Mouse (Mus musculus): ENCODE measurements around the gene Cwh43. TPM values are rescaled to one million over a fixed set of nuclear protein-coding genes. Genes with fewer than 3 reads are reported as not detected.

Cwh43 gene
- total RNA-seq, 1 experiment, result 0.31 TPM

DNA sequence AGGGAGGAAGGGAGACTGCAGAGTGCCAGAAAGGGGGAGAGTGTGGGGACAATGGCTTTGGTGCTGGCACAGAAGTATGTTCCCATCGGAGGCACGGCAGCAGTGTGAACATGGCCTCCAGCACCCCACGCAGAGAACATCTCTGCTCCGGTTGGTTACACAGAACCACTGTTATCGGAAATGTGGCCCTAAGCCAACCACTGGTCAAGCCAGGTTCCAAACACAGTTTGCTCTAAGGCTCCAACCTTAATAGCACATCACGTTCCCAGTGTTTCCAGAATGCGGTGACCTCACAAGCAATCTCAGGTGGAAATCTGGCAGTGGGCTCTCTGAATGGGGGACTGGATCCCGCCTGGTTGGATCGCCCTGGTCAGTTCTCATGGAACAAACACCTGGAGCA, 12.8 kb upstream of the Cwh43 start:
- in situ Hi-C loops (cut with MboI; ENCODE audit: low sequenced_read_pairs in 2 of 2, unreplicated experiment in 2 of 2), result loop anchor here in 1 of 2 experiments (25.0 kb wide), 2 partner anchors 256 to 406 kb away; no protein-coding TSS in a partner anchor
- Histone ChIP-seq H3K4me3 (ENCODE audit: insufficient read depth in 1 of 2, low read depth in 1 of 2, low read length in 2 of 2, poor library complexity in 1 of 2, severe bottlenecking in 1 of 2) (no peak overlapping the region), H3K4me1 (ENCODE audit: control insufficient read depth in 2 of 2, insufficient read depth in 2 of 2, low read length in 2 of 2, poor library complexity in 1 of 2) (no peaks in the 10 kb centered on the region), H3K9ac (ENCODE audit: insufficient read depth, low read depth, low read length, poor library complexity, severe bottlenecking) (no peak overlapping the region), H3K9me3 (ENCODE audit: control insufficient read depth, insufficient read depth, low read depth, low read length) (no peaks in the 10 kb centered on the region), H3K27ac (ENCODE audit: insufficient read depth, low read depth, low read length, poor library complexity, severe bottlenecking) (no peak overlapping the region), H3K36me3 (ENCODE audit: control insufficient read depth, insufficient read depth, low read length, poor library complexity, severe bottlenecking) (no peaks in the 10 kb centered on the region)
- DNase-seq (ENCODE audit: low read depth, low spot score), result no peak
- no peak for TF ChIP-seq MAFK (IDR thresholded peaks at IDR 0.05; ENCODE audit: insufficient read depth, low read depth, low read length)
- TF ChIP-seq ZC3H11A (IDR thresholded peaks at IDR 0.05; ENCODE audit: borderline replicate concordance, low read depth, low read length), result no peak
- TF ChIP-seq ZNF384 (IDR thresholded peaks at IDR 0.05; ENCODE audit: low read depth, low read length), result no peak
- no peak for TF ChIP-seq HCFC1 (IDR thresholded peaks at IDR 0.05; ENCODE audit: borderline replicate concordance, insufficient read depth, low read length)

DNA sequence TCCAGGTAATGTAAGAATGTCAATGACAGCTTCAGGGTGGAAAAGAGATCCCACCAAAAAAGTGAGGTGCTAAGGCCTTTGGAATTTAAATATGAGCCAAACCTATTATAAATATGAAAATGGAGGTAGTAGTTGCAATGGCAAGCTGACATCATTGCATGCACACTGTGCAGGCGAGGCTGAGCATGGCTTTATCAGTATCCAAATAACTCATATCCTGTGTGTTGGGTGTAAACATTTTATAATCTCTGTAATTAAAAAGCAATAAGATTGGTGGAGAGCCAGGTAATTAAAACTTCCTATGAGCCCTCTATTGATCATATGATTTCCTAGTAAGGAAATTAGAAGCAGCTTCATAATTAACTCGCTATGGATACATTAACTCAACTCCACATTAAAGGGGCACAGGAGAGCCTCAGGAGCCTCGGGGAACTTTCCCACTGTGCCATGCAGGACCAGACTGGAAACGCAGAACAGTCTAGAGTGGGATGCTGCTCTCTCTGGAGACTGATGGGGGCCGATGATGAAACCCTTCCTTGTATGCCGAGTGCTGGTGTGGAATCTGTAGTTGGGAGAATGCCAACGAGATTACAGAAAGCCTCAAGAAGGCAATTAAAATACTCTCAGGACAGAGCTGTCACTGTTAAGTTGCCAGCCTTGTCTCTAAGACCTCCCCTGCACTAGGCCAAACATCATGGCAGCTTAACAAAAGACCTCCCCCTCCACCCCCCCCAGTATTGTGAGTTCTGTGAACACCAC, 5.9 kb upstream of the Cwh43 start:
- H3K36me3 ChIP-seq (ENCODE audit: control insufficient read depth, insufficient read depth, low read length, poor library complexity, severe bottlenecking), result no peaks in the 10 kb centered on the region
- H3K9me3 ChIP-seq (ENCODE audit: control insufficient read depth, insufficient read depth, low read depth, low read length), result no peaks in the 10 kb centered on the region
- H3K9ac ChIP-seq (ENCODE audit: insufficient read depth, low read depth, low read length, poor library complexity, severe bottlenecking), result no peak overlapping the region
- TF ChIP-seq MAFK (IDR thresholded peaks at IDR 0.05; ENCODE audit: insufficient read depth, low read depth, low read length), result no peak
- no peak overlapping the region for H3K4me3 ChIP-seq (ENCODE audit: insufficient read depth in 1 of 2, low read depth in 1 of 2, low read length in 2 of 2, poor library complexity in 1 of 2, severe bottlenecking in 1 of 2)
- no peak for DNase-seq (ENCODE audit: low read depth, low spot score)
- 0 out of 4 replicates have a peak, but pooled peaks cover 0 to 1% of the 10 kb centered on the region in 2 experiments for H3K4me1 ChIP-seq (ENCODE audit: control insufficient read depth in 2 of 2, insufficient read depth in 2 of 2, low read length in 2 of 2, poor library complexity in 1 of 2)
- no peak overlapping the region for H3K27ac ChIP-seq (ENCODE audit: insufficient read depth, low read depth, low read length, poor library complexity, severe bottlenecking)
- in situ Hi-C loops (cut with MboI; ENCODE audit: low sequenced_read_pairs in 2 of 2, unreplicated experiment in 2 of 2), result loop anchor here in 1 of 2 experiments (25.0 kb wide), 2 partner anchors 263 to 413 kb away; no protein-coding TSS in a partner anchor

DNA sequence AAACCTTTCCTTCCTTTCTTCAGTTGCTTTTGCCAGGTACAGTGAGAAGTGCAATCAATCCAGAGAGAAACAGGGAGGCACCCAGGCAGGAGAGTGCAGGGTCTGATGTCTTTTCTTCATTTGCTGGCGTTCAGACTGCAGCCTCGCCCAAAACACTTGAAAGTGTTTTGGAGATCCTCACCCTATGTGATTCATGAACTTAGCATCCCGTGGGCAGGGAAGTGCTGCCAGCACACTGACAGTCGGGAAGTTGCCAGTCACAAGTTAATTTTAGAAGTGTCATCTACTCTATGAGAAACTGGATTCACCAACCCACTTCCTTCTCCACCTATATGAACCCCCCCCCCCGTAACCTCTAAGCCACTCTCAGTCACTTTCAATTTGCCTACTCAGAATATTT, 4.5 kb upstream of the Cwh43 start:
- in situ Hi-C loops (cut with MboI; ENCODE audit: low sequenced_read_pairs in 2 of 2, unreplicated experiment in 2 of 2), result no loop called here
- Histone ChIP-seq H3K4me3 (ENCODE audit: insufficient read depth in 1 of 2, low read depth in 1 of 2, low read length in 2 of 2, poor library complexity in 1 of 2, severe bottlenecking in 1 of 2) (no peak overlapping the region), H3K4me1 (ENCODE audit: control insufficient read depth in 2 of 2, insufficient read depth in 2 of 2, low read length in 2 of 2, poor library complexity in 1 of 2) (0 out of 4 replicates have a peak, but pooled peaks cover 0 to 1% of the 10 kb centered on the region in 2 experiments), H3K27ac (ENCODE audit: insufficient read depth, low read depth, low read length, poor library complexity, severe bottlenecking) (no peak overlapping the region), H3K9me3 (ENCODE audit: control insufficient read depth, insufficient read depth, low read depth, low read length) (no peaks in the 10 kb centered on the region), H3K9ac (ENCODE audit: insufficient read depth, low read depth, low read length, poor library complexity, severe bottlenecking) (no peak overlapping the region), H3K36me3 (ENCODE audit: control insufficient read depth, insufficient read depth, low read length, poor library complexity, severe bottlenecking) (no peaks in the 10 kb centered on the region)
- TF ChIP-seq ZNF384 (IDR thresholded peaks at IDR 0.05; ENCODE audit: low read depth, low read length) (no peak), CHD2 (IDR thresholded peaks at IDR 0.05; ENCODE audit: low read depth, low read length) (no peak), MAFK (IDR thresholded peaks at IDR 0.05; ENCODE audit: insufficient read depth, low read depth, low read length) (no peak), HCFC1 (IDR thresholded peaks at IDR 0.05; ENCODE audit: borderline replicate concordance, insufficient read depth, low read length) (no peak), ZC3H11A (IDR thresholded peaks at IDR 0.05; ENCODE audit: borderline replicate concordance, low read depth, low read length) (no peak)
- no peak for DNase-seq (ENCODE audit: low read depth, low spot score)

DNA sequence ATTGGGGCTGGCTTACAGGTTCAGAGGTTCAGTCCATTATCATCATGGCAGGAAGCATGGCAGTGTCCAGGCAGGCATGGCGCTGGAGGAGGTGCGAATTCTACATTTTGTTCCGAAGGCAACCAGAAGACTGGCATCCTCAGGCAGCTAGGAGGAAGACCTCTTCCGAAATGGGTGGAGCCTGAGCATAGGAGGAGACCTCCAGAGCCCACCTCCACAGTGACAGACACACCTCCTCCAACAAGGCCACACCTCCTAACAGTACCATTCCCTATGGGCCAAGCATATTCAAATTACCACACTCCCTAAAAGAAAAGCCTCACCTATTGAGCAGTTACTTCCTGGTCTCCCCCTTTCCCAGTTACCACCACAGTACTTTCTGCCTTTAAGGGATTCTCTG, 3.0 kb upstream of the Cwh43 start:
- Histone ChIP-seq H3K27ac (ENCODE audit: insufficient read depth, low read depth, low read length, poor library complexity, severe bottlenecking) (no peak overlapping the region), H3K36me3 (ENCODE audit: control insufficient read depth, insufficient read depth, low read length, poor library complexity, severe bottlenecking) (no peaks in the 10 kb centered on the region), H3K4me1 (ENCODE audit: control insufficient read depth in 2 of 2, insufficient read depth in 2 of 2, low read length in 2 of 2, poor library complexity in 1 of 2) (peaks cover 1 to 3% of the 10 kb centered on the region in 2 experiments; a peak in 1 of 4 replicates), H3K9me3 (ENCODE audit: control insufficient read depth, insufficient read depth, low read depth, low read length) (no peaks in the 10 kb centered on the region), H3K9ac (ENCODE audit: insufficient read depth, low read depth, low read length, poor library complexity, severe bottlenecking) (no peak overlapping the region; the same call in 1 of the 2 replicates), H3K4me3 (ENCODE audit: insufficient read depth in 1 of 2, low read depth in 1 of 2, low read length in 2 of 2, poor library complexity in 1 of 2, severe bottlenecking in 1 of 2) (peak overlapping the region in 1 of 2 experiments; percentile 58; a peak in 2 of 4 replicates)
- no peak for DNase-seq (ENCODE audit: low read depth, low spot score)
- in situ Hi-C loops (cut with MboI; ENCODE audit: low sequenced_read_pairs in 2 of 2, unreplicated experiment in 2 of 2), result no loop called here
- TF ChIP-seq MAFK (IDR thresholded peaks at IDR 0.05; ENCODE audit: insufficient read depth, low read depth, low read length) (no peak), ZC3H11A (IDR thresholded peaks at IDR 0.05; ENCODE audit: borderline replicate concordance, low read depth, low read length) (no peak), CHD2 (IDR thresholded peaks at IDR 0.05; ENCODE audit: low read depth, low read length) (no peak), HCFC1 (IDR thresholded peaks at IDR 0.05; ENCODE audit: borderline replicate concordance, insufficient read depth, low read length) (no peak), ZNF384 (IDR thresholded peaks at IDR 0.05; ENCODE audit: low read depth, low read length) (no peak)
